Mouse (Mus musculus): ENCODE measurements around the gene Sgsm1. TPM values are rescaled to one million over a fixed set of nuclear protein-coding genes. Genes with fewer than 3 reads are reported as not detected.

Sgsm1 gene
- polyA plus RNA-seq, 1 experiment from 2014 or later = 3.7 TPM

- Histone ChIP-seq H3K4me2 (ENCODE audit: low read length) (peak overlapping the region; percentile 51), H3K4me1 (replicated peaks; ENCODE audit: insufficient read depth, low read length) (peaks cover 8% of the 10 kb centered on the region; the same call in 1 of the 2 replicates), H3K9ac (ENCODE audit: low read depth, low read length) (no peak overlapping the region), H3K27me3 (ENCODE audit: insufficient read depth, low read length) (0 out of 2 replicates have a peak, but pooled peaks cover 3% of the 10 kb centered on the region), H3K36me3 (ENCODE audit: insufficient read depth, low read length) (no peaks in the 10 kb centered on the region), H3K27ac (no peak overlapping the region), H3K9me3 (replicated peaks; ENCODE audit: low read length) (no peaks in the 10 kb centered on the region), H3K4me3 (replicated peaks; ENCODE audit: low read depth, low read length) (peak overlapping the region; percentile 13; the same call in 1 of the 2 replicates)
- no peak for TF ChIP-seq CTCF (IDR thresholded peaks at IDR 0.05; ENCODE audit: low read depth)
- WGBS = 2% methylated on average over 25 of the region's 25 CpGs
- DNase-seq (ENCODE audit: low spot score) (peak; percentile 73), ATAC-seq (replicated peaks; ENCODE audit: low FRiP score, low read depth) (0 out of 2 replicates have a peak, but pooled peaks have one; percentile 14)
Measured at GRCm38 (mm10) chr5:113306750-113307477, 3.7 kb downstream of the Sgsm1 start.

- Histone ChIP-seq H3K27me3 (ENCODE audit: insufficient read depth, low read length) (no peaks in the 10 kb centered on the region), H3K4me3 (replicated peaks; ENCODE audit: low read depth, low read length) (no peak overlapping the region), H3K9ac (ENCODE audit: low read depth, low read length) (no peak overlapping the region), H3K4me2 (ENCODE audit: low read length) (no peak overlapping the region), H3K27ac (no peak overlapping the region), H3K36me3 (ENCODE audit: insufficient read depth, low read length) (no peaks in the 10 kb centered on the region), H3K4me1 (replicated peaks; ENCODE audit: insufficient read depth, low read length) (peaks cover 8% of the 10 kb centered on the region; the same call in 1 of the 2 replicates), H3K9me3 (replicated peaks; ENCODE audit: low read length) (no peaks in the 10 kb centered on the region)
- no peak for ATAC-seq (replicated peaks; ENCODE audit: low FRiP score, low read depth)
- no peak for TF ChIP-seq CTCF (IDR thresholded peaks at IDR 0.05; ENCODE audit: low read depth)
- whole genome bisulfite sequencing = 87% methylated on average over 5 of the region's 5 CpGs
- no peak for DNase-seq (ENCODE audit: low spot score)
Measured at GRCm38 (mm10) chr5:113304527-113304926, 6.1 kb downstream of the Sgsm1 start.

- no peaks in the 10 kb centered on the region for H3K36me3 ChIP-seq (ENCODE audit: insufficient read depth, low read length)
- no peak overlapping the region for H3K4me2 ChIP-seq (ENCODE audit: low read length)
- no peak for TF ChIP-seq CTCF (IDR thresholded peaks at IDR 0.05; ENCODE audit: low read depth)
- no peaks in the 10 kb centered on the region for H3K27me3 ChIP-seq (ENCODE audit: insufficient read depth, low read length)
- WGBS = 25% methylated on average over 13 of the region's 13 CpGs
- no peak overlapping the region for H3K9ac ChIP-seq (ENCODE audit: low read depth, low read length)
- no peak for DNase-seq (ENCODE audit: low spot score)
- H3K4me3 ChIP-seq (replicated peaks; ENCODE audit: low read depth, low read length) = no peak overlapping the region
- ATAC-seq (replicated peaks; ENCODE audit: low FRiP score, low read depth) = 0 out of 2 replicates have a peak, but pooled peaks have one; percentile 19
- H3K9me3 ChIP-seq (replicated peaks; ENCODE audit: low read length) = no peaks in the 10 kb centered on the region
- no peak overlapping the region for H3K27ac ChIP-seq
- H3K4me1 ChIP-seq (replicated peaks; ENCODE audit: insufficient read depth, low read length) = peaks cover 2% of the 10 kb centered on the region; the same call in 1 of the 2 replicates
Measured at GRCm38 (mm10) chr5:113301841-113302240, 8.7 kb downstream of the Sgsm1 start.

- Histone ChIP-seq H3K27me3 (ENCODE audit: insufficient read depth, low read length) (no peaks in the 10 kb centered on the region), H3K4me2 (ENCODE audit: low read length) (no peak overlapping the region), H3K4me3 (replicated peaks; ENCODE audit: low read depth, low read length) (no peak overlapping the region), H3K9me3 (replicated peaks; ENCODE audit: low read length) (no peaks in the 10 kb centered on the region), H3K27ac (no peak overlapping the region), H3K4me1 (replicated peaks; ENCODE audit: insufficient read depth, low read length) (no peaks in the 10 kb centered on the region), H3K9ac (ENCODE audit: low read depth, low read length) (no peak overlapping the region), H3K36me3 (ENCODE audit: insufficient read depth, low read length) (no peaks in the 10 kb centered on the region)
- no peak for TF ChIP-seq CTCF (IDR thresholded peaks at IDR 0.05; ENCODE audit: low read depth)
- 63% methylated on average over 22 of the region's 22 CpGs for WGBS
- DNase-seq (ENCODE audit: low spot score) (no peak), ATAC-seq (replicated peaks; ENCODE audit: low FRiP score, low read depth) (no peak; the same call in 1 of the 2 replicates)
Measured at GRCm38 (mm10) chr5:113300148-113300889, 10.3 kb downstream of the Sgsm1 start.

- TF ChIP-seq CTCF (IDR thresholded peaks at IDR 0.05; ENCODE audit: low read depth) = no peak
- 44% methylated on average over 9 of the region's 9 CpGs for WGBS
- Histone ChIP-seq H3K9ac (ENCODE audit: low read depth, low read length) (no peak overlapping the region), H3K27me3 (ENCODE audit: insufficient read depth, low read length) (no peaks in the 10 kb centered on the region), H3K36me3 (ENCODE audit: insufficient read depth, low read length) (no peaks in the 10 kb centered on the region), H3K4me2 (ENCODE audit: low read length) (no peak overlapping the region), H3K4me1 (replicated peaks; ENCODE audit: insufficient read depth, low read length) (no peaks in the 10 kb centered on the region), H3K4me3 (replicated peaks; ENCODE audit: low read depth, low read length) (no peak overlapping the region), H3K27ac (no peak overlapping the region), H3K9me3 (replicated peaks; ENCODE audit: low read length) (no peaks in the 10 kb centered on the region)
- no peak for ATAC-seq (replicated peaks; ENCODE audit: low FRiP score, low read depth)
- no peak for DNase-seq (ENCODE audit: low spot score)
Measured at GRCm38 (mm10) chr5:113299433-113299832, 11.2 kb downstream of the Sgsm1 start.

- H3K9me3 ChIP-seq (replicated peaks; ENCODE audit: low read length) = no peaks in the 10 kb centered on the region
- no peaks in the 10 kb centered on the region for H3K27me3 ChIP-seq (ENCODE audit: insufficient read depth, low read length)
- no peaks in the 10 kb centered on the region for H3K4me1 ChIP-seq (replicated peaks; ENCODE audit: insufficient read depth, low read length)
- WGBS = 63% methylated on average over 6 of the region's 6 CpGs
- no peak for DNase-seq (ENCODE audit: low spot score)
- no peak overlapping the region for H3K4me2 ChIP-seq (ENCODE audit: low read length)
- H3K27ac ChIP-seq = no peak overlapping the region
- H3K9ac ChIP-seq (ENCODE audit: low read depth, low read length) = no peak overlapping the region
- no peaks in the 10 kb centered on the region for H3K36me3 ChIP-seq (ENCODE audit: insufficient read depth, low read length)
- no peak for ATAC-seq (replicated peaks; ENCODE audit: low FRiP score, low read depth)
- TF ChIP-seq CTCF (IDR thresholded peaks at IDR 0.05; ENCODE audit: low read depth) = no peak
- H3K4me3 ChIP-seq (replicated peaks; ENCODE audit: low read depth, low read length) = no peak overlapping the region
Measured at GRCm38 (mm10) chr5:113298826-113299225, 11.8 kb downstream of the Sgsm1 start.

Measured in kidney, postnatal 0 days (tissue).